Mouse (Mus musculus): Measurements from ENCODE around the gene Lats2. TPM values are rescaled to one million over a fixed set of nuclear protein-coding genes. Genes with fewer than 3 reads are reported as not detected.
"Not testable (repeated sequence)": the region's sequence is repeated elsewhere in the genome, so short reads cannot be mapped to it uniquely, and the experiment has no call there.

Lats2 gene
- total and polyA plus RNA-seq, 3 experiments = 1.1 to 4.0 (median 1.5) TPM

GRCm38 (mm10) chr14:57691316-57691715 is 66.9 kb downstream of the Lats2 start:
- Histone ChIP-seq H3K27me3 (replicated peaks) (no peaks in the 10 kb centered on the region), H3K9me3 (replicated peaks; ENCODE audit: low read length) (no peaks in the 10 kb centered on the region), H3K9ac (ENCODE audit: insufficient read depth, low read depth) (no peak overlapping the region), H3K27ac (ENCODE audit: insufficient read depth, low read depth) (no peak overlapping the region), H3K79me2 (replicated peaks; ENCODE audit: control insufficient read depth, extremely low read depth, insufficient read depth, poor library complexity, severe bottlenecking) (no peaks in the 10 kb centered on the region), H3K36me3 (replicated peaks in 1 of 2; ENCODE audit: control insufficient read depth in 1 of 2, insufficient read depth in 1 of 2, low read length in 1 of 2) (no peaks in the 10 kb centered on the region), H3K4me2 (ENCODE audit: insufficient read depth, low read depth, poor library complexity, severe bottlenecking) (no peak overlapping the region), H3K4me3 (replicated peaks in 1 of 3; ENCODE audit: low read depth in 2 of 3, low read length in 2 of 3, poor library complexity in 1 of 3) (no peak overlapping the region), H3K4me1 (ENCODE audit: control insufficient read depth in 1 of 2, insufficient read depth in 2 of 2) (no peaks in the 10 kb centered on the region)
- dilution Hi-C loops (cut with MboI; ENCODE audit: extremely low pct_ligation_motif_present, extremely low pct_unique_long_range_greater_than_20kb, low sequenced_read_pairs) (no loop called here), in situ Hi-C loops (cut with MboI; ENCODE audit: low pct_ligation_motif_present, low pct_unique_long_range_greater_than_20kb, low sequenced_read_pairs) (no loop called here)
- DNase-seq (ENCODE audit: extremely low read depth) = no peak
- no peak for TF ChIP-seq SIN3A (IDR thresholded peaks at IDR 0.05; ENCODE audit: low read length)
- TF ChIP-seq JUN (IDR thresholded peaks at IDR 0.05; ENCODE audit: insufficient read depth, low read depth, low read length) = no peak
- no peak for TF ChIP-seq BHLHE40 (IDR thresholded peaks at IDR 0.05; ENCODE audit: low read depth, low read length)
- no peak for TF ChIP-seq ZMIZ1 (IDR thresholded peaks at IDR 0.05; ENCODE audit: low read depth, low read length)
- no peak for TF ChIP-seq USF2 (conservative IDR thresholded peaks at IDR 0.05; ENCODE audit: low read depth, low read length)
- no peak for TF ChIP-seq ZC3H11A (IDR thresholded peaks at IDR 0.05; ENCODE audit: low read depth, low read length)
- TF ChIP-seq EP300 (IDR thresholded peaks at IDR 0.05; ENCODE audit: low read length) = no peak
- no peak for TF ChIP-seq RCOR1 (conservative IDR thresholded peaks at IDR 0.05; ENCODE audit: low read depth, low read length)
- TF ChIP-seq MAX (IDR thresholded peaks at IDR 0.05; ENCODE audit: low read length) = no peak
- TF ChIP-seq MAZ (IDR thresholded peaks at IDR 0.05; ENCODE audit: low read depth, low read length) = no peak
- TF ChIP-seq HCFC1 (IDR thresholded peaks at IDR 0.05; ENCODE audit: low read depth, low read length) = no peak
- no peak for TF ChIP-seq SMC3 (IDR thresholded peaks at IDR 0.05; ENCODE audit: low read depth, low read length)
- TF ChIP-seq CTCF (conservative IDR thresholded peaks at IDR 0.05 in 1 of 2, IDR thresholded peaks at IDR 0.05 in 1 of 2; ENCODE audit: low read depth in 2 of 2, low read length in 2 of 2) = no peak
- no peak for TF ChIP-seq KAT2A (IDR thresholded peaks at IDR 0.05; ENCODE audit: insufficient replicate concordance, low read length)
- TF ChIP-seq NELFE (IDR thresholded peaks at IDR 0.05; ENCODE audit: low read depth, low read length) = no peak
- TF ChIP-seq USF1 (IDR thresholded peaks at IDR 0.05; ENCODE audit: low read depth, low read length) = no peak
- no peak for TF ChIP-seq CHD2 (IDR thresholded peaks at IDR 0.05; ENCODE audit: low read length)

DNA sequence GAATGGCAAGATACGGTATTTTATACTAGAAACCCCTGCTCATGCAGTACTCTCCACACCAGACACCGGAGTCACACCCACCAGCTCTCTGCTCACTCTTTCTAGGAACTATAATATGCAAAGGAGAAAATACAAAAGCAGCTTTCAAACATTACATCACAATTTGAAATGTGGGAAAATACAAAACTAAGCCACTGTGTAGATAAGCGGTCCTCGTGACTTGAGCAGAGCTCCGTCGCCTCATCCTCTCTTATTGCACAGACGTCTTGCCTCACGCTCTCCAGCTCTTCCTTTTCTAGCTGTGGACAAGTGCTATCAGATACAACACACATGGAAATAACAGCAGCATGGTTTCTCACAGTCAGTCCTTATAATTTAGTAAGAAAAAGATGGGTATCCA is 67.5 kb downstream of the Lats2 start:
- H3K9me3 ChIP-seq (replicated peaks; ENCODE audit: low read length) = no peaks in the 10 kb centered on the region
- H3K4me3 ChIP-seq (replicated peaks in 1 of 3; ENCODE audit: low read depth in 2 of 3, low read length in 2 of 3, poor library complexity in 1 of 3) = no peak overlapping the region
- H3K27me3 ChIP-seq (replicated peaks) = no peaks in the 10 kb centered on the region
- no peak for DNase-seq (ENCODE audit: extremely low read depth)
- no peaks in the 10 kb centered on the region for H3K79me2 ChIP-seq (replicated peaks; ENCODE audit: control insufficient read depth, extremely low read depth, insufficient read depth, poor library complexity, severe bottlenecking)
- no peaks in the 10 kb centered on the region for H3K36me3 ChIP-seq (replicated peaks in 1 of 2; ENCODE audit: control insufficient read depth in 1 of 2, insufficient read depth in 1 of 2, low read length in 1 of 2)
- dilution Hi-C loops (cut with MboI; ENCODE audit: extremely low pct_ligation_motif_present, extremely low pct_unique_long_range_greater_than_20kb, low sequenced_read_pairs) (no loop called here), in situ Hi-C loops (cut with MboI; ENCODE audit: low pct_ligation_motif_present, low pct_unique_long_range_greater_than_20kb, low sequenced_read_pairs) (no loop called here)
- no peak overlapping the region for H3K4me2 ChIP-seq (ENCODE audit: insufficient read depth, low read depth, poor library complexity, severe bottlenecking)
- no peak overlapping the region for H3K9ac ChIP-seq (ENCODE audit: insufficient read depth, low read depth)
- H3K4me1 ChIP-seq (ENCODE audit: control insufficient read depth in 1 of 2, insufficient read depth in 2 of 2) = peaks cover 0 to 4% of the 10 kb centered on the region in 2 experiments; a peak in 1 of 4 replicates
- H3K27ac ChIP-seq (ENCODE audit: insufficient read depth, low read depth) = no peak overlapping the region
- TF ChIP-seq CHD2 (IDR thresholded peaks at IDR 0.05; ENCODE audit: low read length) (no peak), CHD1 (IDR thresholded peaks at IDR 0.05; ENCODE audit: low read depth, low read length) (no peak), MAZ (IDR thresholded peaks at IDR 0.05; ENCODE audit: low read depth, low read length) (no peak), ZNF384 (IDR thresholded peaks at IDR 0.05; ENCODE audit: low read depth, low read length) (no peak), E2F4 (IDR thresholded peaks at IDR 0.05; ENCODE audit: insufficient replicate concordance, low read depth, low read length) (no peak), JUN (IDR thresholded peaks at IDR 0.05; ENCODE audit: insufficient read depth, low read depth, low read length) (no peak)

DNA sequence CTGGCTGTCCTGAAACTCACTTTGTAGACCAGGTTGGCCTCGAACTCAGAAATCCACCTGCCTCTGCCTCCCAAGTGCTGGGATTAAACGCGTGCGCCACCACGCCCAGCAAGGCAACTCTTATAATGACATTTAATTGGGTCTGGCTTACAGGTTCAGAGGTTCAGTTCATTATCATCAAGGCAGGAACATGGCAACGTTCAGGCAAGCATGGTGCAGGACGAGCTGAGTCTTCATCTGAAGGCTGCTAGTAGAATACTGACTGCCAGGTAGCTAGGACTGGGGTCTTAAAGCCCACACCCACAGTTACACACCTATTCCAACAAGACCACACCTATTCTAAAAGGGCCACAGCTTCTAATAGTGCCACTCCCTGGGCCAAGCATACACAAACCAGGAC is 70.1 kb downstream of the Lats2 start:
- H3K36me3 ChIP-seq (replicated peaks in 1 of 2; ENCODE audit: control insufficient read depth in 1 of 2, insufficient read depth in 1 of 2, low read length in 1 of 2); H3K27me3 ChIP-seq (replicated peaks); H3K4me1 ChIP-seq (ENCODE audit: control insufficient read depth in 1 of 2, insufficient read depth in 2 of 2); dilution Hi-C loops (cut with MboI; ENCODE audit: extremely low pct_ligation_motif_present, extremely low pct_unique_long_range_greater_than_20kb, low sequenced_read_pairs); H3K79me2 ChIP-seq (replicated peaks; ENCODE audit: control insufficient read depth, extremely low read depth, insufficient read depth, poor library complexity, severe bottlenecking); H3K9ac ChIP-seq (ENCODE audit: insufficient read depth, low read depth); H3K27ac ChIP-seq (ENCODE audit: insufficient read depth, low read depth); H3K4me2 ChIP-seq (ENCODE audit: insufficient read depth, low read depth, poor library complexity, severe bottlenecking); H3K9me3 ChIP-seq (replicated peaks; ENCODE audit: low read length); DNase-seq (ENCODE audit: extremely low read depth); in situ Hi-C loops (cut with MboI; ENCODE audit: low pct_ligation_motif_present, low pct_unique_long_range_greater_than_20kb, low sequenced_read_pairs); H3K4me3 ChIP-seq (replicated peaks in 1 of 3; ENCODE audit: low read depth in 2 of 3, low read length in 2 of 3, poor library complexity in 1 of 3): not testable (repeated sequence)

Measured in CH12.LX (cell line).